Mouse (Mus musculus) midbrain, embryonic 14.5 days (tissue): ENCODE data around the gene Slc22a1. TPM values are rescaled to one million over a fixed set of nuclear protein-coding genes. Genes with fewer than 3 reads are reported as not detected.

Experiments
- ATAC-seq: fragments of 200-750 bp; cut with Nextera tagmentation; 2 replicates; pipeline ENCODE4 v1.8.0; 2017; ENCODE audit warnings: moderate number of reproducible peaks, moderate library complexity; ENCODE audit not compliant: low FRiP score, low TSS enrichment
- DNase-seq: peaks from one replicate; pipeline ENCODE4 v3.0.0-alpha.2; 2015
- H3K27ac ChIP-seq: fragments of 300-500 bp; sonication (generic); replicated peaks from 2 replicates; pipeline ENCODE4 v1.5.1; 2014; ENCODE audit warnings: mild to moderate bottlenecking, low read depth, low read length, moderate library complexity
- H3K27me3 ChIP-seq: fragments of 300-500 bp; sonication (generic); 2 replicates; pipeline ENCODE4 v1.6.1; 2014; ENCODE audit warnings: low read length, control low read depth, mixed read lengths; ENCODE audit not compliant: control insufficient read depth, insufficient read depth
- H3K36me3 ChIP-seq: fragments of 300-500 bp; sonication (generic); 2 replicates; pipeline ENCODE4 v1.6.1; 2014; ENCODE audit warnings: low read length, control low read depth; ENCODE audit not compliant: control insufficient read depth, insufficient read depth
- H3K4me1 ChIP-seq: fragments of 300-500 bp; sonication (generic); 2 replicates; pipeline ENCODE4 v1.6.1; 2014; ENCODE audit warnings: mild to moderate bottlenecking, antibody characterized with exemption, low read length, control low read depth; ENCODE audit not compliant: control insufficient read depth, insufficient read depth
- H3K4me2 ChIP-seq: fragments of 300-500 bp; sonication (generic); 2 replicates; pipeline ENCODE4 v1.6.1; 2014; ENCODE audit warnings: mild to moderate bottlenecking, low read length, moderate library complexity
- H3K4me3 ChIP-seq: fragments of 300-500 bp; sonication (generic); replicated peaks from 2 replicates; pipeline ENCODE4 v1.5.1; 2014; ENCODE audit warnings: low read depth, low read length
- H3K9ac ChIP-seq: fragments of 300-500 bp; sonication (generic); replicated peaks from 2 replicates; pipeline ENCODE4 v1.6.1; 2014; ENCODE audit warnings: mild to moderate bottlenecking, low read length, moderate library complexity
- H3K9me3 ChIP-seq: fragments of 300-500 bp; sonication (generic); 2 replicates; pipeline ENCODE4 v1.6.1; 2016; ENCODE audit warnings: low read length, control low read depth, mixed read lengths; ENCODE audit not compliant: control insufficient read depth
- WGBS: fragments of 180-500 bp; shearing (Covaris S2); extraction: QIAGEN DNeasy Blood & Tissue Kit; methylation state at CpG from one replicate; pipeline ENCODE4 v1.1.7; 2014; 5-methylcytosine and 5-hydroxymethylcytosine counted together
- polyA plus RNA-seq: library from polyadenylated mRNA; unstranded; fragments of >200 nt; fragmentation: Nextera tagmentation; extraction: Ambion mirVana; gene quantifications from 2 replicates; pipeline ENCODE4 v1.2.1, GENCODE M21; 2014

The Slc22a1 gene
- polyA plus RNA-seq, 1 experiment from 2014 or later = not detected

DNA sequence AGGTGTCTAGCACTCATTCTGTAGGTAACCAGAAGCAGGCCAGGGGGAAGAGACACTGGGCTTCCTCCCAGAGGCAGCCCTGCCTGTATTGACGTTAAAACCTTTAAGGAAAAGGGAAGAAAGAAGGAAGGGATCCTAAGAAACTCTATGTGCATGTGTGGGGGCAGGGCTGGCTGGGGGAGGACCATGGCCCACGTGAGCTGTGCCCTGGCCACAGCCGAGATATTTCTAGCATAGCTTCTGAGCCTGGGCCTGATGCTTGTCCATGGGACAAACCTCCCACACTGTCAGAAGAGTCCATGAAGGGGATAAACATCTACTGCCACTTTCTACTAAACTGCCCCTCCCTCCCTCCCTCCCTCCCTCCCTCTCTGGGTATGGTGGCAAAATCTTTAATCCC lies 1.8 kb downstream of the Slc22a1 start:
- Histone ChIP-seq H3K9ac (no peak overlapping the region), H3K9me3 (no peaks in the 10 kb centered on the region), H3K36me3 (no peaks in the 10 kb centered on the region), H3K27me3 (no peaks in the 10 kb centered on the region), H3K4me1 (no peaks in the 10 kb centered on the region), H3K4me2 (no peak overlapping the region), H3K27ac (no peak overlapping the region), H3K4me3 (no peak overlapping the region)
- ATAC-seq (no peak), DNase-seq (no peak)
- 63% methylated on average over 3 of the region's 3 CpGs for WGBS

DNA sequence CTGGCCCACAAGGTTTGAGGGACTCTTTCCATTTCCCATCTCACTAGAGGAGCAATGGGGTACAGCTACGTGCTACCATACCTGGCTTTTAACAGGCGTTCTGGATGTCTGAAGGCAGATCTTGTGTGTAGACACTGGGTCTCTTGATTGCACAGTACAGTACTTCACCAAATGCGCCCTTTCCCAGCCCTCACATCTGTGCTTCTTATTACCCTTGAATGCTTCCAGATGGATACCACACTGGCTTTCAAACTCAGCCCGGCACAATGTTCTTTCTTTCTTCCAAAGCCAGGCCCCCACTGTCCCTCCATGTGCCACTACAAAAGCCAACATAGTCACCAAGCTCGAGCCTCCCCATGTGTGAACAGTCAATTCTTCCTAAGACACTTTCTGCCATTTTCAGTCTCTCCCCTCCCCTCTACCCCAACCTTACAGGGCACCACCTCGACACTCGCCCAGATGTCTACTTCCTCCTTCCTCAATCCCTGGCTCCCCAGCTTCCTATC lies 3.3 kb downstream of the Slc22a1 start:
- Histone ChIP-seq H3K4me3 (no peak overlapping the region), H3K4me1 (no peaks in the 10 kb centered on the region), H3K9ac (no peak overlapping the region), H3K36me3 (no peaks in the 10 kb centered on the region), H3K9me3 (no peaks in the 10 kb centered on the region), H3K4me2 (no peak overlapping the region), H3K27me3 (no peaks in the 10 kb centered on the region), H3K27ac (no peak overlapping the region)
- DNase-seq (no peak), ATAC-seq (no peak)
- 85% methylated on average over 7 of the region's 7 CpGs for WGBS

DNA sequence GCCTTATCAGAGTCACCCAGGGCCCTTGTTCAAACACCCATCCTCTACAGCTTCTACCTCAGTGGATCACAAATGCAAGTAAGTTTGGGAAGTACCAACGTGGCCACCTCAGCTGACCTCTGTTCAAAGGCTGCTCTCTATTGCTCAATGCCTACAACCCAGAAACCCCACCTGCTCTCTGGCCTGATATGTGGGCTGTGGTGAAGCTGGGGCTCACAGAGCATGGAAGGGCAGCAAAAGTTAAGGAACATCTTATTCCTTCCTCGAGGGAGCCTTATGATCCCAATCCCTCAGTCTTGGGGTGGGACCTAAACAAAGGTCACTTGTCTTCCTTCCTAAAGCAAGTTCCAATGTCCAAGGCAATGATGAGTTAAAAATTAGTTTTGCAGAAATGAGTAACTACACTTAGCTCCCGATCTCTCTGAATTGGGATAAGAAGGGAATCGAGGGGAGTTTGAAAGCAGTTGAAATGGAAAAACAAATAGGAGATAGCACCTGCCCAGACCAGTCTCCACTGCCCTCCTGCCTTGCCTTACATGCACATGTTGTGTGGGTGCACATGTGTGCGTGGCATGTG lies 4.5 kb downstream of the Slc22a1 start:
- Histone ChIP-seq H3K27me3 (no peaks in the 10 kb centered on the region), H3K27ac (no peak overlapping the region), H3K36me3 (no peaks in the 10 kb centered on the region), H3K4me2 (no peak overlapping the region), H3K4me1 (no peaks in the 10 kb centered on the region), H3K9me3 (no peaks in the 10 kb centered on the region), H3K4me3 (no peak overlapping the region), H3K9ac (no peak overlapping the region)
- ATAC-seq = no peak
- no peak for DNase-seq
- 87% methylated on average over 5 of the region's 5 CpGs for WGBS

DNA sequence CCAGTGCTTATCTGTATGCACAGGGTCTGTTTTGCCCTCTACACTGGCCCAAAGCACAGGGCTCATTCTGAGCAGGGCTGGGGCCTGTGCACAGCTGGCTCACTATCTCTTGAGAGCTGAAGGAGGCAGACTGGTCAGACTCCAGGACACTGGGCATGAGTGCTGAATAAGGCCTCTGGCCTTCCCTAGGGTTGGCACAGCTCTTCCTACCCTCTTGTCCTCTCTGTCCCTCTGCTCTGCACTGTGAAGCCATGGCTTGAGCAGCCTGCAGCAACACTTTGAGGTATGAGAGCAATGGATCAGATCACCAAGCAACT lies 6.3 kb downstream of the Slc22a1 start:
- Histone ChIP-seq H3K4me2 (no peak overlapping the region), H3K4me3 (no peak overlapping the region), H3K27ac (no peak overlapping the region), H3K27me3 (no peaks in the 10 kb centered on the region), H3K9ac (no peak overlapping the region), H3K36me3 (no peaks in the 10 kb centered on the region), H3K4me1 (no peaks in the 10 kb centered on the region), H3K9me3 (no peaks in the 10 kb centered on the region)
- DNase-seq (no peak), ATAC-seq (no peak)

DNA sequence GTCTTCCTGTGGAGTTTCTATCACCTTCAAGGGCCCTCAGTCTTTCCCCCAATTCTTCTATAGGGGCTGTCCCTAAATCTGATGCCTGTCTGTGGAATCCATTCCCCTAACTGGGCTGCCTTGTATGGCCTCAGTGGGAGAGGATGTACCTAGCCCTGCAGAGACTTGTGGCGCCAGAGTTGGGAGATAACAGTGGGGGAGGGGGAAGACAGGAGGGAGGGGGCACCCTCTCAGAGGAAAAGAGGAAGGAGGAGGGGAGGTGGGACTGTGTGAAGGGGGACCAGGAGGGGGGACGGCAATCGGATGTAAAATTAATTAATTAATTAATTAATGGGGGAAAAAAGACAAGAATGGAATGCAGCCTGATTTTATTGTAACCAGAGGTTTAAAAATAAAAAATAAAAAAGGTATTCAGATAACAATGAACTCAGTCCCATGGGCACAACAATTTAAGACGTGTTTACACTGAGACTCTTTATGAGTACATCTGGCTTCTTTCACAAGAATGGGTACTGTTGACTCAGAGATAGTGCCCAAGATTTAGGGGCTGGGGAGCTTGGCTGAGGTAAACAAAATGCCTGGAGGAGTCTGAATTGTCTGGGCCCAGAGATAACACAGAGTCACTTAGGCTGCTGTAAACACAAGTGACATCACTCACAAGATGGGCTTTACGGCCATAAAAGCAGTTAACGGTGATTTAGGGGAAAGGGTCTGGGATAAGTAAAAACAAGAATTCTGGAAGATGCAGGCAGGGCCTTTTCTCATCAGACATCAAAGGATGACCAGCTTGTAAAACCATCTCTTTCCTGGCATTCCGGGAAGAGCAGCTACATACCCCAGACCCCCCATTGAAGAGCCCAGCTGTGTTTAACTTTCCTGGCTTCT lies 6.9 kb downstream of the Slc22a1 start:
- DNase-seq = no peak

DNA sequence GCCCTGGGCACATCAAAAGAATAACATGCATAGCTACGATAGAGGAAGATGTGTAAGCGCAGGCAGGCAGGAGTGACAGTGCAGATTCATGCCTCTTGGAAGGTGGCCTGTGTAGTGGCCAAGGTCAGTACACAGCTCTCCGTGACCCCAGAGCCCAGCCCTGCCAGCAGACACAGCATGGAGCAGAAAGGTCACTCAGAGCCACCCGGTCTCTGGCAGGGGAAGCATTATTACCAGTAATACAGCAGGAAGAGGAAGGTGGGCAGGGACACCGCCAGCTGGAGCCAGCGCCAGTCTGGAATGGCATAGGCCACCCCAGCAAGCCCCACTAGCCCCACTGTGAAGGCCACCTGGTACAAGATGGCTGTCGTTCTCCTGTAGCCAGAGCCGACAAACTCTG lies 11.5 kb downstream of the Slc22a1 start:
- Histone ChIP-seq H3K36me3 (no peaks in the 10 kb centered on the region), H3K4me2 (no peak overlapping the region), H3K4me3 (no peak overlapping the region), H3K27ac (no peak overlapping the region), H3K9me3 (no peaks in the 10 kb centered on the region), H3K27me3 (no peaks in the 10 kb centered on the region), H3K4me1 (no peaks in the 10 kb centered on the region), H3K9ac (no peak overlapping the region)
- WGBS = 82% methylated on average over 8 of the region's 8 CpGs
- no peak for ATAC-seq
- no peak for DNase-seq

More for the DNA sequence above, 6.9 kb downstream of the Slc22a1 start:
- H3K4me3 ChIP-seq = no peak overlapping the region
- no peak for ATAC-seq
- H3K27me3 ChIP-seq = no peaks in the 10 kb centered on the region
- H3K27ac ChIP-seq = no peak overlapping the region
- H3K4me1 ChIP-seq = no peaks in the 10 kb centered on the region
- H3K36me3 ChIP-seq = no peaks in the 10 kb centered on the region
- no peak overlapping the region for H3K4me2 ChIP-seq
- no peaks in the 10 kb centered on the region for H3K9me3 ChIP-seq
- 66% methylated on average over 7 of the region's 7 CpGs for WGBS
- no peak overlapping the region for H3K9ac ChIP-seq

DNA sequence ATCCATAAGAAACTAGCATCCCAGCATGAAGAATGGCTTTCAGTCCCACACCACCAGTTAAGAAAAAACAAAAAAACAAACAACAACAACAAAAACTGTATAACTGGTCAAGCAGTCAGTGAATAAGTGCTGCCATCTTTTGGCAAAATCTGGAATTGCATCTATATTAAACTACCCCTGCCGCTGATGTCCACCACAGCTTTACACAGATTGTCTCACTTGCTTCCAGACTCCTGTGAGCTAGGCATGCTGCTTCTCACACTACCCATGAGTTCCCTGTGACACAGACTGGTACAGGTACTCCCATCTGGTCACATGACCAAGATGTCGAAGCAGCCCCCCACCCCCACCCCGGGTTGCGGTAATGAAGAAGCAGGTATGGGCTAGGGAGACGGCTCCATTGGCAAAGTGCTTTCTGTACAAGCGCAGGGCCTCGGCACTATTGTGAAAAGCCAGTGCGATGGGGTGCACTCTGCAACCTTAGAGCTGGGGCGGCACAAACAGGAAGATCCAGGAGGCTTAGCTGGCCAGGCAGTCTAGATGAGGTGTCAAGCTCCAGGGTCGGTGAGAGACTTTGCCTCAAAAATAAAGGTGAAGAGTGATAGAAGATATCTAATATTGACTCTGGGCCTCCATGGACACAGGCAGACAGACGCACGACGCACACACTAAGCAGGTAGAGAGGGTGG lies 14.9 kb downstream of the Slc22a1 start:
- no peaks in the 10 kb centered on the region for H3K9me3 ChIP-seq
- no peak overlapping the region for H3K9ac ChIP-seq
- DNase-seq (peak; percentile 84), ATAC-seq (no peak; the same call in 1 of the 2 replicates)
- no peak overlapping the region for H3K27ac ChIP-seq
- no peak overlapping the region for H3K4me2 ChIP-seq
- no peaks in the 10 kb centered on the region for H3K36me3 ChIP-seq
- WGBS = 71% methylated on average over 13 of the region's 13 CpGs
- H3K4me3 ChIP-seq = no peak overlapping the region
- no peaks in the 10 kb centered on the region for H3K4me1 ChIP-seq
- no peaks in the 10 kb centered on the region for H3K27me3 ChIP-seq

DNA sequence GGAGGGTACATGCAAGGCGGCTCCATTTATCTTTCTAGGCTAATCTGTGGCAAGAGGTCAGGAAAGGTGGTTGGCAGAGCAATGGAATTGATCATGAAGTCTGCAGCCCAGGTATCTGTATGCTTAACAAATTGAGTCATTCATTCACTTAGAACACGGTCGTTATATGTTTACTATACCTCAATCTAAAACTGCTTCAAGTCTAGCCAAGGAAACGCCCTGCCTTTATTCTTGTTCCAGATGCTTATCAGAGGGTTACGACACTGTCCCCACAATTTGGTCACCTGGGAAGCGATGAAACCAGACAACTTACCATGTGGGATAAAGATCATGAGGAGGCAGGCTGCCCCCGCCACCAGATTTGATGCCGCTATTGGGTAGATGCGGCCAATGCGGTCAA lies 16.4 kb downstream of the Slc22a1 start:
- Histone ChIP-seq H3K4me1 (no peaks in the 10 kb centered on the region), H3K9ac (no peak overlapping the region), H3K36me3 (no peaks in the 10 kb centered on the region), H3K4me3 (no peak overlapping the region), H3K4me2 (no peak overlapping the region), H3K27ac (no peak overlapping the region), H3K27me3 (no peaks in the 10 kb centered on the region), H3K9me3 (no peaks in the 10 kb centered on the region)
- DNase-seq = no peak
- ATAC-seq = no peak
- WGBS = 95% methylated on average over 10 of the region's 10 CpGs
